Mouse (Mus musculus) retina, postnatal 7 days (tissue): ENCODE data around the gene Smcp.

Experiments used
- DNase-seq: peaks from one replicate; pipeline ENCODE4 v3.0.0-alpha.2; 2012; ENCODE audit warnings: low read depth, low spot score

Smcp gene

DNA sequence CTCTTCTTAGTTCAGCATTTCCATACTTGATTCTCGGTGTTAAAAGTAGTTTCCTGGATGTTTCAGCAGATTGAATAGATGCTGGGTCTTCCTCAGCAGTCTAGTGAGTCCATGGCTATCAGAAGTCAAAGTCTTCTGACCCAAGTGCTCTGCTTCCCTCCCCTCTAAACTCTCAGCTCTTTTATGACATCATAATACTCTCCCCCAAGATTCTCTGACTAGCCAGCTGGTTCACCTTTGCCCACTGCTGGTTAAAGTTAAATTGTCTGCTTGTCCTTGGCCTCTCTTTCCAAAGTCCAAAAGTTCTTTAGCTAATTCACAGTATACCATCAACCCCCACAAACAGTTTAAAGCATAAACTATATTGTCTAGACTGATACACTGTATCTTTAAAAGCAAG is at the start of gene Smcp:
TSS of gene Smcp (minus strand) at position 140 of the 400 bp plus-strand sequence.
- no peak for DNase-seq

DNA sequence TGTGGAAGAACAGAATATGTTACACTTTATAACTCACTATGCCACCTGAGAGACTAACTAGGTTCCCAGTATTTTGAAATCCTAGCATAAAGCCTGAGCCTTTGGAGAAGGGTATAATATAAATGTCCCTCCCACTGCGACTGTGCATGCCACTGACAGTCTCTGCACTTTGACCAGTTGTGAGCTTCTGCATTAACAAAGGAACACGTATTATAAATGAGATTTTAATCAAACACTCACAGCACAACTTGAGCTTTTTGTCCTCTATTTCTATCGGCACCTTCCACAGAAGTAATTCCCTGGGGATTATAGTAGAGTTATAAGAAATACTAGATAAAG is 49.8 kb upstream of the Smcp start:
- DNase-seq, result no peak

DNA sequence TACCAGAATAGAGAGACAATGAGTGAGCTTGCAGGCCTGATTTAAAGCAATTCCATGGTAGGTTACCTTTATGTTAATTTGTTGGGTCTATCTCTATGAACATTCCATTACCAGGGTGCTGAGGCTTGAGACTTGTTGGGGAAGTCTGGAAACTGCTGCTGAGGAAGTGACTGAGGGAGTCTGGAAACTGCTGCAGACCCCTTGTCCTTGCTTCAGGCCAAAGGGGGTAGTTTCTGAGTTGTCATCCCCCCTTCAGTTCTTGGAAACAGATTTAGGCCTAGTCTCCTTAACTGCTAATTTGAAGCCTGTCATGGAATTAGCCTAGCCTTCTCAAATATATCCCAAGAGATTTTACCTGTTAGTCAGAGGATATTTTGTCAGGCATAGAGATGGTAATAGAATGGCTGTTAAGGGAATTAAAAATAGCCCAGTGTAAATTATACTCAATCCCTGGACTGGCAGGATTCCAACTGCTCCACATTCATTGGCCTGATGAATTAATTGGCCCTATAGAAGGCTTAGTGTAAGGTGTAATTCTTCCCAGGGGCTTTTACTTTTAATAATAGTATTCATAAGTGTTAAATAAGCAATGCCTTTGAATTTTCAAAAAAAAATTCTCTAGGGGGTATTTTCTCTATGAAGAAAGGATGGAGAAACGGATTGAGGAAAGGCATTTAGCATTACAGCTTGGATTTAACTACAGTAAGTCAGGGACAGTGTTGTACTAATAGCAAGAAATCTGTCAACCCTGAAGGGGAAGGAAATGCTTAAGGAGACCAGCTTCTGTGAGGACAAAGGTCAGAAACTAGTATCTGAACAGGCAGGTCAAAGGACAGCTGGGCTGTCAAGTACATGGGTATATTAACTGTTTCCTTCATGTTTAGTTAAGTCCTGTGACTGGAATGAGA is 49.2 kb upstream of the Smcp start:
- no peak for DNase-seq

DNA sequence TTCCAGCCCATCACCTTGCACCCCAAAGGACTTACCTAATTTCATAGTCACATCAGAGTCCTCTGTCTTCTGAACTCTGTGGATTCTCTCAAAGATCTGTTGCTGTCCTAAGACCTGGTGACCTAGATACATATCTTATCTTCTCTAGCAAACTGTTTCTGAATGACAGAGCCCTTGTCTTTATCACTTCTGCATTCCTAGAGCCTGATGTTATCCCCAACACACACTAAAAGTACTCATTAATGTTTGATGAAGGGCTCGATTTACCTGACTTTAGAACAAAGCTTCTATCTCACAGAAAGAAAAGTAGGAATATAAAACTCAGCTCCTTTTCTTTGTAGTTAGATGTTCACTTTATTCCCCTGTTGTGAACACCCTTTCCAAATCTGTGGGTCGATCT is 32.8 kb upstream of the Smcp start, which contains the start of gene Lce6a:
TSS of gene Lce6a (minus strand) at position 101 of the 400 bp plus-strand sequence.
- DNase-seq, result no peak

DNA sequence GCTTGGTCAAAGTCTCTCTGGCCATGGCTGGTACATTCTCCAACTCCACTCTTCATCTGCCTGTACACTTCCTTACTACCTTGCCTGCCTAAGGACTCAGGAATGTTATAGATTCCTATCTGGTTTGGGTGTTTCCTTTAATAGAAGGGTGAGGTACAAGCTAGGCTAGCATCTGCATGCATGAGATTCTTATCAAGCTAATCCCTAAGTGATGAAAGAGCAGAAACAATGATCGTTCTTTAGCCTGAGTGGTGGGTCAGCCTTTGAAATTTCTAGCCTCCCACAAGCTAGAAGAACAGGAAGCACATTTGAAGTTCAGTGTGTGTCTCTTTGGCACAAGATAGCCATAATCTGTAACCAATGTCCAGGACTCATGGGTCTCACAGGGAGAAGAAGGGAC is 21.0 kb upstream of the Smcp start:
- DNase-seq, result no peak

DNA sequence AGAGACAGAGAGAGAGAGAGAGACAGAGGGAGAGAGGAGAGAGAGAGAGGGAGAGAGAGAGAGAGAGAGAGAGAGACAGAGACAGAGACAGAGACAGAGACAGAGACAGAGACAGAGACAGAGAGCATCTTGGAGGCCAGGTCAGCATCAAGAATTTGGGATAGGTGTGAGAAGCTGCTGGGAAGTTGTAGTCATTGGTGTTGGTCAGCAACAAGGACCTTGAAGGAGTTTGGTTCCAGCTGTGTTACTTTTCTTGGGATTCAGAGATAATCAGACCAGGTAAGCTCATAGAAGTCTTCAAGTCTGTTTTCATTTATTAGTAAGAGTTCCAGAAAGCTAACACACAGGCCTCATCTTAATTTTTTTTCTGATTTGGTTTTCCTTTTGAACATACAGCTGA is 18.6 kb upstream of the Smcp start, which contains the start of gene 2210017I01Rik:
TSS of gene 2210017I01Rik (minus strand) at position 101 of the 400 bp plus-strand sequence.
- DNase-seq, result no peak

DNA sequence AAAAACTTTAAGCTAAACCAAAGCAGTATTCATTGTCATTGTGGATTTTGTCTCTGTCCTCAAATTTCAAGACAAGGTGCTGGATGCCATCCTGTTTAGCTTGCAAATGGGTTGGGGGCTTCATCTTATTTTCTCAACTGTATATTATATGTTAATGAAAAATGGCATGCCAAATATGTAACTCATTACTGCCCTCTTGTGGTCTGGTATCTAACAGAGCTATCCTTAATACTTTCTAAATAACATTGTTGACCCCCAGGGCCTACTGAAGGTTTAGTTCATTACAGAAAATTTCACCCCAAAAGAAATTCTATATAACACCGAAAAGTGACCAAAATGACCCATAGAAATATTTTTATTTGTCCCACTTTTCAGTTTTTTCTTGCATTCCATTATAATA is 13.4 kb upstream of the Smcp start:
- no peak for DNase-seq

DNA sequence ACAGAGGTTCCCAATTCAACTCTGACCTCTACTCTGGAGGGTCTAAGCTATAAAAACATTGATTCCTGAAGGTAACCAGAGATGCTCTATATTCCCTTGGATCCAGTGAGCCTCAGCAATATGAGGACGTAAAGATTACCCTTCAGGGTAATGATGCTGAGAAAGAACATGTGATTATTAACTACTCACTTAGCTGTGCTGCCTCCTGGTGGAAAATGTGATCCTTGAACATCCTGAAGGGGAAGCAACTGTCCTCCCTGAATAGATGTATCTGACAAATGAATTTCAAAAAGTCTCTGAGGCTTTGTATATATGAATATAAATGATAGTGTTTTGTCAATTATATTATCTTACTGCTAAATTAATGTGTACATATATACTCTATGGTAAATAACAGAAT is 11.7 kb upstream of the Smcp start:
- DNase-seq, result no peak

DNA sequence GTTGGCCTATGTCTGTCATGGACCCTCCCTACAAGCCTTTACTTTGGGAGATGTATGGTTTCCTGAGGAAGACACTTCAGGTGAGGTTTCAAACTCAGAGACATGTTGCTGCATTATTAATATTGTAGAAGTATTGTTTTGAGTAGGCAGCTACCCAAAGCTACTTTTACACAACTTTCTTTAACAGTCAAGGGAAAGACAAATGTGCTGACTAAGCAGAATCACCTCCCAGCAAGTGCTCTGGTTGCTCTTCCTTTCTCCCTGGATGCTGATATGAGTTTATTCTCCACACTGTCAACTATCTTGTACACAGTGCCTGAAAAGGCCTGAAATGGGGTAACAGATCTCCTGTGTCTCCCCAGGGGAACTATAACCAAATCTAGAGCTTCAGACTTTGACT is 11.2 kb upstream of the Smcp start:
- DNase-seq, result no peak

DNA sequence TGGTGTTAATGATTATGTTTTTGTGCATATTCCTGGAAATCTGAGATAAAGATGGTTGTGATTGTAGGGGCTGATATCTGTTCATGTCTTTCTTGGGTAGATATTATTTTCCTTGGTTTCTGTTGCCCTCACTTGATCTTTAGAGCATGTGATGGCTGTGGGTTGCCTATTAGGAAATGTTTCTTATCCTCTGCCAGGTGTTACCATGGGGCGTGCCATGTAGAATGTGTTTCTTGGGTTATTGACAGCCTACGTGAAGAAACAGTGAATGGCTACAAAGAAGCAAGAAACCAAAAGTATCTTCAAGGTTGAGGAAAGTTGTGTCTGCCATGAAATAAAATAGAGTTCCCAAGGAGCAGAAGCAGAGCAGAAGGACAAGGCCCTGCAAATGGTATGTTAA is 9.6 kb upstream of the Smcp start:
- no peak for DNase-seq

DNA sequence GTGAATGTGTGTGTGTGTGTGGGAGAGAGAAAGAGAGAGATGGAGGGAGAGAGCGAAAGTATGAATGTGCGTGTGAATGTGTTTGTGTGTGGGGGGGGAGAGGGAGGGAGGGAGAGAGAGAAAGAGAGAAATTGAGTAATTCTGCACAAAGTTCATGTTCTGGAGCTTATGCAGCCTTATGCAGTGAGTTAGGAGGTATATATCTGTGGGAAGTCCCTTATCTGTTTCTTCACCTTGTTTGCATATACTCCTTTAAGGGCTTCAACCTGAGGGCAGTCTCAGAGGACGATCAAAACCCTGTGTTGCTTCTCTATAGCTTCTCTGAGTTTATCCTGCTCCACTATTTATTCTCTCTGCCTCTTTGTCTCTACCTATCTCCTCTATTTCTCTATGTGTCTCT is 1.6 kb downstream of the Smcp start:
- no peak for DNase-seq

DNA sequence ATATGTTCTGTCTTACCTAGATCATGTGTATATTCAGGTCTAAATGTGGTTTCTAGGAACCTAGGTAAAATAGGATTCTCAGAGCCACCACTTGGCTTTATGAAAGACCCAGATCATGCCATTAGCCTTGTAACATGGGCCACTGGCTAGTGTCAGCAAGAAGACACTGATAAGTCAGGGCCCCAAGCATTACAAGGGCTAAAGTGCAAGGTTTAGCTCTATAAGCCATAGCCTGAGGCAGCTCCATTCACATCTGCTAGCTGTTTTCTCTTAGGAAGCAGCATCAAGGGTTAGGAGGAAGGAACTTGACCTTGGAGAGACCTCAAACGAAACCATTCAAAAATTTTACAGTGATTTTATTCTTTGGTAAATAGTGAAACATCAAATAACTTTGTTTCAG is 3.7 kb downstream of the Smcp start:
- no peak for DNase-seq

DNA sequence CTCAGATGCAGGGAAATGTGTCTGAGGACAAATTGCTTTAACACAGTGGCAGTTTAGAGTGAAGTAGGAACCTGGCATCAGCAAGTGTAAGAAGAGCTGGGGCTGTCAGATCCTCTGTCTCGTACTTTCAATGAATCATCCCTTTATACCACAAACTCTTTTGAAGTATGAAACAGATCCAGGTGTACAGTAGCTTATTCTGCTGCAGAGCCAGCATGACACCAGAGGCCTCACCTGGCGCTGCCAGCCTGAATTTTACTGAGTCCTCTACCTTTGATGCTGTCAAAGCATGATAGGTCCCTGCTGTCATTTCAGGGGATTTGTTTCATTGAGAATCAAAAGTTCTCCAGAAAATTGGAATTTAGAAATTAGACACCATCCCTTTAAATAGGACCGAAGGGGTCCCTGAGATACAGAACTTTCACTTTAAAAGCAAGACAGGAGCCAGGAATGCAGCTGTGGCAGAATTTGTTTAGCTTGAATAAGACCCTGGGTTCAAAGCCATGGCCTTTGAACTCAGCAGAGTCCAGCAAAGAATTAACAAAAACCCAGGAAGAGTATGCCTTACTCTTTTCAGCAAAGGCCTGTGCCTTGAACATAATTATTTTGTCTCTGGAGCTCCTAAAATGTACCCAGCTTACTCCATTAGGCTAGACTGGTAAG is 5.5 kb downstream of the Smcp start:
- DNase-seq, result no peak

DNA sequence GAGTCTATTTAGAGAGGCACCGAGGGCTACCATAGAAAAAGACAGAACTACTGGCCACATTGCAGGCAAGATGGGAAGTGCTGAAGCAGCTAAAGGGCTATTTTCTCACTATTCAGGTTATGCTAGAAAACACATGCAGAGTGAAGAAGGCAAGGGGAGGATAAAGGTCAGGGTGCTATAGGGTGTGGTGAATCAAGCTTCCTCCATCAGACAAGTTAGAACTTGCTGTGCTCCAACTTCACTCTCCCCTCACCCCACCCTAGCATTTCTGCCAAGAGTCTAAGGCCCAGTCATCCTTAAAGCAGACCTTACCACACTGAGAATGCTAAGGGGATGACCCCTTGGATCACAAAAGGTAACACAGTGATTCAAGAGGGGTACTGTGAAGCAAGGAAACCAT is 9.3 kb downstream of the Smcp start:
- no peak for DNase-seq

DNA sequence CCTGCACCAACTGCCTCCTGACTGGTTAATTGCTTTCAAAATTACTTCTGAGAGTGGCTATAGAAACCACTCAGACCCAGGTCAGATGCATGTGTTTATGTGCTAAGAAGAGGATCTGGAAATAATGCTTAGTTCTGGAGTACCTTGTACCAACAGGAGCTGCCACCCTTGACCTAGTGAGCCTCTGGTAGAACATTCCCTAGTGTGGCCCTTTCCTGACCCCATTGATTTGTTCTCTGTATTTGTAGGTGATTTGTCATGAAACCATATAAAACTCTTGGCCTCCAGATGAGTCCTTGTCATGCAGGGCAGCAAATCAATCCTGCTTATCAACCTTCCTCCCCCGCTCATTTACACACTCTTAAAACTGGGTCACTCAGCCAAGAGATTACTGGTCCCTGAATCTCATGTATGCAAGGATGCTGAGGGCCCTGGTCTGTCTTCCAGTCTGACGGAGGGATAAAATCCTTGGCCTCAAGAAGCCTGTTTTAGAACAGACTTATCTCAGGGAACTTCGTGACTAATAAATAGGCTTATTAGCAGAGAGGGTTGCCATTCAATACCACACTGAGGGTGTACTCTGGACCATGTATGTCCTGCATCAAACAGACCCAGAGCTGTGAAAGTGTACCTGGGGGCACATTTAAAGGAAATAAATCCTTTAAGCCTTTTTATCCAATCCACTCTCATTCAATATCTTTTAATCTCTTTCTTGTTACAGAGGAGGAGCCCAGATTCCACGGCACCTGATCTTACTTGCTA is 10.0 kb downstream of the Smcp start:
- DNase-seq, result no peak

DNA sequence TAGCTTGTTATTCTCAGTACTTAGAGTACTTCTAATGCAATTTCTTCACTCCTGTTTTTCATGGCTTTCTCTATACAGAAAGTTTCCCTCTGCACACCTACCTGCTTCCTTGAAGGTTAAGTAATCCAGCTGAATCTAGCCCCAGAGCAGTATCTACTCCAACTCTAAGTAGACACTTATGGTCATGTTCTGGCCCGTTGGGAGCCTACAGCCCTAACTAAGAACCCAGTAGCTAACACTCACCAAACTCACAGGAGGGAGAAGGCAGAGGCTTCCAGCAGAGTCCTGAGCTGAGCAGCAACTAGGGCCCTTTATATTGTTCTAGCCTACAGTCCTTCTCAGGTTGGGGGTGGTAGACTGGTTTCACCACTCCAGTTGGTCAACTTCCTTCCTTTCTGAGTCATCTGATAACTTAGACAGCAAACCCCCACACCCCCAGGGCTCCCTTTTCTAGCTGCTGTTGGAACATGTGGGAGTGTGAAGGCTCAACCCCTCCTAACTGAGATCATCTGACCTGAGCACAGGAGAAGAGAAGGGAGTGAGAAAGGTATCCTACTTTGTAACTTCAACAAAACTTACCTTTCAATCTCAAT is 15.3 kb downstream of the Smcp start, which contains the start of gene Ivl:
TSS of gene Ivl (minus strand) at position 287 of the 593 bp plus-strand sequence.
- no peak for DNase-seq

DNA sequence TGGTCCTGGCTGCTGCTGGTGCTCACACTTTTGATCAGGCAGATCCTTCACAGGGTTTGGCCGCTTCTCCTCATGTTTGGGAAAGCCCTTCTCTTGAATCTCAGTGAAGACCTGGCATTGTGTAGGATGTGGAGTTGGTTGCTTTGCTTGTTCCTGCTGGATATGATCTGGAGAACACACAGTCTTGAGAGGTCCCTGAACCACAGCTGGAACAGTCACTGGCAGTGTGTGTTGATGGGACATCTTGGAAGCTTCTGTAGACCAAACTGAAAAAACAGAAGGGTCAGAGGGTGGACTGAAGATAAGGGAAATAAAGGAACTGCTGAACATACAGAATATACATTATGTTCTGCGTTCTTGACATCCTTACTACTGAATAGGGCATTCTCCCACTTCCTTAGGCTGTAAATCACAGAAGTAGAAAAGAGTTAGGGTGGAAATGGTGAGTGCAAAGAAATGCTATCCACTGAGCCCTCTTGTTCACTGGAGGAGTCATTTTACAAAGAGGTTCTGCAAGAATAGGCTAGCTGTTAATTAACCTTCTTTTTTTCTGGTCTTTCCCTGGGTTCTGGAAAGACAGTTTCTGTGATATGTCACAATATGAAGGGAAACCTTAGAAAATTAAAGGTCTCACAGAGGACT is 16.2 kb downstream of the Smcp start:
- DNase-seq, result no peak

DNA sequence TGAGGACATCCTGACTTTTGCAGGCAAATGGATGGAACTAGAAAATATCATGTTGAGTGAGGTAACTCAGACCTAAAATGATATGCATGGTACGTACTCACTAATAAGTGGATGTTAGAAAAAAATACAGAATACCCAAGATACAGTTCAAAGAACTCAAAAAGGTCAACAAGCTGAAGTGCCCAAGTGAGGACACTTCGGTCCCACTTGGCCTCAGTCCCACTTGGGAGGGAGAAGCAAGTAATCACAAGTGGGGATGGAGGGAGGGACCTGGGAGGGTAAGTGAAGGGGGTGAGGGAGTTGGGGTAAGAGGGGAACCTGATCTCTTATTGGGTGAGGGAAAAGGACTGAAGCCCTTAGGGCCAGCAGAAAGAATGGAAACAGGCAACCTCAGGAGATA is 20.0 kb downstream of the Smcp start:
- DNase-seq, result no peak

DNA sequence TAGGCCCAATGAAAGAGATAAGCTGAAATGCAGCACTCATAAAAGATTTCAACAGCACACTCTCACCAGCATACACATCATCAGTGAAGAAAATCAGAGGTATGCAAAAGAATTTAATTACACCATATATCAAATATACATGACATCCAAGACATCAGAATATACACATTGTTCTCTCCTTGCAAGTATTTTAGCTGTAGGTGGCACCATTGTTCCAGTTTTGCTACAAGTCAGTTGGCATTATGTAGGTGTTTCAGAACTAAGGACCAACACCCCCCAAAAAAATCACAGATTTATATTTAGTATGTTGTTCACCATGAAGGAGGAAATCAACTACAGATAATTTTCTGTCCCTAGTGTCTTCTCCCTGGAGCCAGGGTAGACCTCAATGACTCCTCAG is 23.4 kb downstream of the Smcp start:
- DNase-seq, result no peak

DNA sequence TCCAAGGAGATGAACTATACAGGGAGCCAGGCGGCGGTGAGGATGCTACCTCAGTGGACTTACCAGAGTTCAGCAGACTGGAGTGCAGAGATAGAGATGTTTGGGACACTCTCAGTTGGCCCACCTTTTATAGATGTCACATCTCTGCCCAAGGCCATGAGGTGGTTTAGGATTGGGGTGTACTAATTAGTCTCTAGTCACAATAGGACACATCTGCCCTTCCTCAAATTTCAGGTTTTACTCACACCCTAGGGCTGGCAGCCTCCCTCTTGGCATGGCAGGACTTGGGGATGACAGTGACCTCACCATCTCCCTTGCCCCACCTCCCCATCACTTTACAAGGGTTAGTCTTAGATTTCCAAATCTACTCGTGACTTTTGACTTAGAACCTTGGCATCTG is 54.4 kb downstream of the Smcp start, which contains the start of gene 2310046K23Rik:
TSS of gene 2310046K23Rik (minus strand) at position 101 of the 400 bp plus-strand sequence.
- no peak for DNase-seq
